In the genomic region with DNA sequence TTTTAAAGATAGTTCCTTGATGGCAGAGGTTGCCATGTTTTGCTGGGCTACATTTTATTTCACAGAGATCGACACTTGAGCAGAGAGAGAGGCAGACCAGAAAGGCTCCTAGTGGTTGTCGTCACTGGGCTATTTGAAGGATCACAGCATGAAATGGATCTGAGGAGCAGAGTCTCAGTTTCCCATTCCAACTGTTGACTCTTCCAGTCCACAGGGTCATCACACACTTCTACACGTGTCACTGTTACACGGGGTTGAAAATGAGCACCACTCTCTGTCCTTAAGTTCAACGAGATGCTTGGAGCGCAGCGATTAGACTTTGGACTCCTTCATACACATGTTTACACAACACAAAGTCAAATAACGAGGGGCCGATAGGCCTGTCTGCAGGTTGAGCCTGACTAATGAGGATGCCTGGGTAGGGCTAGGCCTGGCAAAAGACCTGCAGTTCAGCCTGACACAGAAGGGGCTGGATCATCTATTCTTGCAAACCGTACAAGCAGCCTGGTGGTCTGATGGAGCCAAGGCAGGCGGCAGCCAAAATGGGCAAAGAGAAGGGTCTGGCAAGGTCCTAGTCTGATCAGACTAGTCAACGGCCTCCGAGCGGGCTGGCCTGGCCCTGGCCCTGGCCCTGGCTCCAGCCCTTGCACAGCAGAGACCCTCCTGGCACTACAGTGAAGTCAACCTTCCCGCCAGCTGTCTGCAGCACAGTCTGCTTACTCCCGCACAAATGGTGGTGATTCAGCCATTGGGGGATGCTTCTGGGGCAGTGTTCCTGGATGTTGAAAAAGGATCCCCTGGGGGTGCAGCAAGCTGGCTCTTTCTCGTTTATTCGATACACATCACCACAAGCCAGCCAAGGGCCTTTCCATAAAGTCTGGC, we compare ENCODE assay signal across 10 mouse cellular contexts.
DNase-seq lines count a peak whose midpoint lies in the region; ATAC-seq and TF ChIP-seq lines count a peak whose summit lies in the region.
"Had no signal": no experiment of that assay in that cellular context is flagged by ENCODE, and none has a peak within 500 bp of the region (broad histone marks: within the 10 kb centered on the region; RNA-seq: fewer than 3 reads in every experiment).

No protein-coding gene starts in this region.

- no peaks in the 10 kb centered on the region for H3K36me3 ChIP-seq in forebrain, embryonic 15.5 days
- no peaks in the 10 kb centered on the region for H3K36me3 ChIP-seq in intestine, postnatal 0 days (ENCODE audit: control insufficient read depth, insufficient read depth)
- H3K36me3 ChIP-seq in heart, adult 2 months (ENCODE audit: control insufficient read depth, insufficient read depth, low read length), result no peaks in the 10 kb centered on the region
- H3K36me3 ChIP-seq: embryonic facial prominence, embryonic 15.5 days; heart, embryonic 13.5 days had no signal

- TF ChIP-seq POLR2A in heart, adult 2 months (IDR thresholded peaks at IDR 0.05; ENCODE audit: insufficient read depth, low read depth, low read length), result no peak

- no peak overlapping the region for H3K4me2 ChIP-seq in forebrain, embryonic 15.5 days (replicated peaks)
- no peak overlapping the region for H3K4me2 ChIP-seq in intestine, postnatal 0 days (replicated peaks; ENCODE audit: low read depth)
- H3K4me2 ChIP-seq: embryonic facial prominence, embryonic 15.5 days; heart, embryonic 13.5 days had no signal

- no peaks in the 10 kb centered on the region for H3K9me3 ChIP-seq in forebrain, embryonic 15.5 days
- no peaks in the 10 kb centered on the region for H3K9me3 ChIP-seq in intestine, postnatal 0 days (ENCODE audit: control insufficient read depth)
- H3K9me3 ChIP-seq: embryonic facial prominence, embryonic 15.5 days; heart, embryonic 13.5 days had no signal

- peak; percentile 44 for TF ChIP-seq CTCF in layer of hippocampus, adult 2 months (conservative IDR thresholded peaks at IDR 0.05)
- no peak for TF ChIP-seq CTCF in intestine, postnatal 0 days (IDR thresholded peaks at IDR 0.05; ENCODE audit: low read depth)
- no peak for TF ChIP-seq CTCF in heart, adult 2 months (IDR thresholded peaks at IDR 0.05)

- DNase-seq in layer of hippocampus, adult 2 months (ENCODE audit: low spot score in 2 of 2), result peak in 1 of 2 experiments; percentile 57
- no peak for DNase-seq in layer of hippocampus, adult 9-10 months (ENCODE audit: low spot score)
- DNase-seq in retina, postnatal 1 day, result peak; percentile 48
- no peak for DNase-seq in spleen, postnatal 36 days (ENCODE audit: low spot score in 2 of 2)
- DNase-seq in heart, adult 2 months, result no peak
- no peak for DNase-seq in cerebellum, adult 9-11 months

- no peak overlapping the region for H3K9ac ChIP-seq in forebrain, embryonic 15.5 days (replicated peaks)
- no peak overlapping the region for H3K9ac ChIP-seq in intestine, postnatal 0 days (ENCODE audit: low read depth, low read length)
- no peak overlapping the region for H3K9ac ChIP-seq in heart, adult 2 months (ENCODE audit: low read depth, low read length)
- H3K9ac ChIP-seq: embryonic facial prominence, embryonic 15.5 days; heart, embryonic 13.5 days had no signal

- H3K4me1 ChIP-seq in forebrain, embryonic 15.5 days, result peaks cover 32% of the 10 kb centered on the region
- H3K4me1 ChIP-seq in intestine, postnatal 0 days (replicated peaks; ENCODE audit: control insufficient read depth, insufficient read depth, low read length), result 0 out of 2 replicates have a peak, but pooled peaks cover 5% of the 10 kb centered on the region
- no peaks in the 10 kb centered on the region for H3K4me1 ChIP-seq in heart, adult 2 months (ENCODE audit: control insufficient read depth, insufficient read depth, low read length)
- H3K4me1 ChIP-seq: heart, embryonic 13.5 days had no signal

- ATAC-seq in forebrain, embryonic 15.5 days (replicated peaks), result peak; percentile 46; the same call in 1 of the 2 replicates
- ATAC-seq in intestine, postnatal 0 days, result peak; percentile 91

- no peaks in the 10 kb centered on the region for H3K27me3 ChIP-seq in forebrain, embryonic 15.5 days
- no peaks in the 10 kb centered on the region for H3K27me3 ChIP-seq in intestine, postnatal 0 days (replicated peaks; ENCODE audit: control insufficient read depth, insufficient read depth, low read length)
- H3K27me3 ChIP-seq in heart, adult 2 months (ENCODE audit: control insufficient read depth, insufficient read depth, low read length), result no peaks in the 10 kb centered on the region
- H3K27me3 ChIP-seq: embryonic facial prominence, embryonic 15.5 days; heart, embryonic 13.5 days had no signal

- TF ChIP-seq EP300 in heart, adult 2 months (IDR thresholded peaks at IDR 0.05; ENCODE audit: insufficient read depth, low read depth, low read length), result no peak

- no peak overlapping the region for H3K4me3 ChIP-seq in layer of hippocampus, adult 2 months
- no peak overlapping the region for H3K4me3 ChIP-seq in forebrain, embryonic 15.5 days
- H3K4me3 ChIP-seq in intestine, postnatal 0 days (ENCODE audit: low read depth, low read length), result no peak overlapping the region
- H3K4me3 ChIP-seq in heart, adult 2 months, result no peak overlapping the region
- H3K4me3 ChIP-seq: embryonic facial prominence, embryonic 15.5 days; heart, embryonic 13.5 days had no signal

- intact Hi-C loops in heart, adult 2 months (cut with DNase I), result no loop called here

- 57% methylated on average over 18 of the region's 18 CpGs for WGBS in forebrain, embryonic 15.5 days
- WGBS in intestine, postnatal 0 days, result 58% methylated on average over 18 of the region's 18 CpGs
- 89% methylated on average over 18 of the region's 18 CpGs for WGBS in heart, adult 2 months

- no peaks in the 10 kb centered on the region for H3K79me2 ChIP-seq in heart, adult 2 months (replicated peaks; ENCODE audit: control insufficient read depth, insufficient read depth, low read length)

- H3K27ac ChIP-seq in layer of hippocampus, adult 2 months, result peak overlapping the region; percentile 58
- peak overlapping the region; percentile 69 for H3K27ac ChIP-seq in forebrain, embryonic 15.5 days (replicated peaks)
- no peak overlapping the region for H3K27ac ChIP-seq in intestine, postnatal 0 days (ENCODE audit: low read depth, low read length)
- no peak overlapping the region for H3K27ac ChIP-seq in heart, adult 2 months
- H3K27ac ChIP-seq: embryonic facial prominence, embryonic 15.5 days; heart, embryonic 13.5 days had no signal

Comparison
In these comparisons a context has a peak if more than half of its experiments do, and no peak if none do; other contexts are left out.
1. H3K27ac ChIP-seq: peak in layer of hippocampus, adult 2 months (single experiment) and forebrain, embryonic 15.5 days (single experiment); none in intestine, postnatal 0 days (single experiment) and heart, adult 2 months (single experiment).